Mouse (Mus musculus): ENCODE measurements around the gene Fsip1.
"Not testable (repeated sequence)": the region's sequence is repeated elsewhere in the genome, so short reads cannot be mapped to it uniquely, and the experiment has no call there.

Fsip1 gene

GRCm38 (mm10) chr2:118168225-118168624, 88.5 kb downstream of the Fsip1 start:
- no peak for DNase-seq

DNA sequence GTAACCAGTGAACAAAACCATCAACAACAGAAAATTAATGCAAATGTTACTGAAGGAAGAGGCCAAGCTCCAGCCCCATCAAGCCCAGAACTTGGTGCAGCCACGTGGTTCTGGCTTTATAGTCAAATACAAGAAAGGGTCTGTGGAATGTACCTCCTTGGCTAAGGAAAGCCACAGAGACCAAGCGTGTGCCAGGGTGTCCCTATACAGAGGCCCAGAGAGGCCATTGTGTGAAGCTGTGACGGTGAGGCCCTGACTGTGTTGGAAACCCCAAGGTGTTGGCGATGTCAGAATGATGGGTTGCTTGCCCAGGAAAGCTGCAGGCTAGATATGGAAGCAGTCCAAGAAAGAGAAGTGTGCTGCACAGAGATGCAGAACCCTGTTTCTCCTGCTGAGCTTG, 89.0 kb downstream of the Fsip1 start:
- no peak for DNase-seq

DNA sequence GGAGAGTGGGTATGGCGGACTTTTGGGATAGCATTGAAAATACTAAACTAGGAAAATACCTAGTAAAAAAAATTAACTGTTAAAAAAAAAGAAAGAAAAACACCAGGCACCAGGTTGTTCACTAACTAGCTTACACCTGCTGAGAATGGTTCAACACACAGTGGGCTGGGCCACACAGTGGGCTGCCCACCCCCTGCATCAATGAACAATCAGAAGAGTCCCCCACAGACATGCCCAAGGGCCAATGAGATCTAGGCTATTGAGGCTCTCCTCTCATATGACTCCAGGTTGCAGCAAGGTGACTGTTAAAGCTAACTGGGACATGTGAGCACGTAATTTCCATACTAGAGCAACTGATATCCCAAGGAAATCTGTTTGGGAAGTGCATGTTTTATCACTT, 91.1 kb downstream of the Fsip1 start:
- DNase-seq: no peak

- no peak for DNase-seq
Observed at GRCm38 (mm10) chr2:118164137-118164536, 92.6 kb downstream of the Fsip1 start.

- no peak for DNase-seq
Observed at GRCm38 (mm10) chr2:118162486-118162885, 94.3 kb downstream of the Fsip1 start.

DNA sequence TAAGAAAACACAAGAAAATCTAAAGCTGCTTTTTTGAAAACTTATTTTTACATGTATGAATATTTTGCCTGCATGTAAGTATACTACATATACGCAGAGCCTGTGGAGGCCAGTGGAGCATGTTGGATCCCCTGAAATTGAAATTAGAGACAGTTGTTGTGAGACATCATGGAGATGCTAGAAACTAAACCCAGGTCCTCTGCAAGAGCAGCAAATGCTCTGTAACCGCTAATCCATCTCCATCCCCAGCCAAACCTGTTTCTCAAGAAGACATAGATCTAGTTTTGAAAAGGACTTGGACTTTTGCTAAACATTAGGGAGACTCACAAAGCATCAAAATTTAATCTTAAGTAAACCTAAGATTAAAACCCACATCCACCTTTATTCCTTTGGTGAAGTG, 95.8 kb downstream of the Fsip1 start:
- no peak for DNase-seq

DNA sequence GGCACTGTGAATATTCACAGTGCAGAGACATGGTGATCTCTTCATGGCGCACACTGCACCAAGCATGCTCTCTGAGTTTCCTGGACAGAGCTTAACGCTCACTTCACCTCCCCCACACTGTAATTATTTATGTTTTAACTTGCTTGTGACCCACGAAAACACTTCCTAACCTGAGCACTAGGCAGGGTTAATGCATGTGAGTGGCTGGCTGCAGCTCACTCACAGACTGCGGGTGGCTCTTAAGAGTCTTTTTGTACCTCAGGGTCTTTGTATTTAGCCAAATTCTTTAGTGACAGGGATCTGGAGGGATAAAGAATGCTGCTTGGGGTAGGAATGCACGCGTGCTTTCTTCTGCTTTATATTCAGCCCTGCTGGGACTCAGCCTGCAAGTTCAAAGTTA, 96.2 kb downstream of the Fsip1 start:
- no peak for DNase-seq

GRCm38 (mm10) chr2:118159126-118159525, 97.6 kb downstream of the Fsip1 start:
- no peak for DNase-seq

DNA sequence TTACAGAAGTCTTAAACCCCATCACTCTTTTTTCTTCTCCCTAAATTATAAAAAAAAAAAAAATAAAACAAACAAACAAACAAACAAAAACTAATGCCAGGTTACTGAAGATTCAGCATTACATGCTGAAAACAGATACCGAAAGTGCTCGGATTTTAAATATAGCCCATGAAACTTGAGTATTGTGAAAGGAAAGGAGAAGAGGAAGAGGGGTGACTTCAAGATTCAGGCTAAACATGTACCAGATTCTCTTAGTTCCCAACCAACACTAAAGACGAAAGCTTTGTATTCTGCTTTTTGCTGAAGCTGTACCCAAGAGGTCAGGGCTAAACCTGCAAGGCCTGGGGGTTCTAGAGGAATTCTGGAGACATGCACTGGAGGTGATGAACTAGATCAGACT, 98.7 kb downstream of the Fsip1 start:
- no peak for DNase-seq

- DNase-seq: peak; percentile 64
Observed at GRCm38 (mm10) chr2:118149855-118150563, 106.8 kb downstream of the Fsip1 start.

DNA sequence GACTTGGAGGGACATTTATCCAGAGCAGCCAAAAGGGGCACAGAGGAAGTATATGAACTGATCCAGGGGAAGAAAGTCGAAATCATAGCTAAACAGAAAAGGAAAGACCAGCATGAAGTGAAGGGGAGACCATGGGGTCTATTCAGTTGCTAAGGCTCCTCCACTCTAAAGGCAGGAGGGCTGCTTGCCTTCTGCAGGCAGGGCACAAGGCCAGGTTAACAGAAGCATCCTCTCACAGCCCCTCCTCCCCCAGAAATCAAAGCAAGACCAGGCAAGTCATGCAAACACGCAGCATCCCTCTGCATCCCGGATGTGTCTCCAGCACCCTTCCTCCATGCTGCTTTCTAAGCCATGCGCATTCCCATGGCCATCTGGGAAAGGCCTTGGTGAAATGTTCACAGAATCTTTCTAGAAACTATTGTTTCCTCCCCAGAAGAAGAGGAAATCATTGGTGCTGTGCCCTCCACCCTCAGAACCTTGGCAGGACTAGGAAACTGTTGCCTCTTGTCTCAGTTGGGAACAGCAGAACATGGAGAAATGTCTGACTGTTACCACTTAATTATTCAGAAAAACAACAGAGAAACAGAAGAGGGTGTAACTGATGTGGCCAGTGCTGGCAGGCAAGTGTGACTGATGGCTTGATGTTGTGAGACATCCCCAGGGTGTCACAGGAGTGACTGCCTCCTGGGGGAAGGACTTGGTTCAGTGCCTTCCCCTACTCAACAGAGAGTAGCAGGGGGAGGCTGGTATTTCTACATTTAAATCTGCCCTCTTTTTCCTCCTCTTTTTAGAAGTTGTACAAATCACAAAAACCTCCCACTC, 108.2 kb downstream of the Fsip1 start:
- DNase-seq: no peak

DNA sequence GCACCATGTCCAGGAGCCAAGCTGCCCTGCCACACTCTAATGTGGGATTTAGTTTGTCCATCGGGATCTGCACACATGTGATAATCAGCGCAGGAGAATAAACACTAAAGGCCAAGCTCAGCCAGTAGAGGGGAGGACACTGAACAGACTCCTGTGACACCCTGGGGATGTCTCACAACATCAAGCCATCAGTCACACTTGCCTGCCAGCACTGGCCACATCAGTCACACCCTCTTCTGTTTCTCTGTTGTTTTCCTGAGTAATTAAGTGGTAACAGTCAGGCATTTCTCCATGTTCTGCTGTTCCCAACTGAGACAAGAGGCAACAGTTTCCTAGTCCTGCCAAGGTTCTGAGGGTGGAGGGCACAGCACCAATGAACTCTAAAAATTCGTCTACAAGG, 109.0 kb downstream of the Fsip1 start:
- DNase-seq: not testable (repeated sequence)

DNA sequence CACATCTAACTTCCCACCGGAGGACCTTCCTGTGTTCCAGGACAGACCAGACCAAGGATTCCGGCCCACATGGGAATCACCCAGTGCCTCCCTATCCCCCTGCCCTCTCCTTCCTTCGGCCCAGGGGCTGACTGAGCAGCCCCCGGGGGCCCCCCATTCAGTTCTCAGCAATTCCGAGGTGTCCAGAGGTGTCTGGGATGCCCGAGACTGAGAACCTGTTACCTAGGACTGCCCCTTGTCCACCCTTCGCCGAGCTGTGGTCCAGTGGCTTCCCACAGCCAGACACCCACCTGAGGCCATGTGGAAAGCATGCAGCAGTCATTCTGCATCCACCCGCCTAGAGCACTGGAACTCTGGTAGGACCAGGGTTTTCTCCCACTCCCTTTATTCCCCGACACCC, 115.1 kb downstream of the Fsip1 start:
- DNase-seq: no peak

GRCm38 (mm10) chr2:118139261-118139660, 117.5 kb downstream of the Fsip1 start:
- DNase-seq: no peak

- no peak for DNase-seq
Observed at GRCm38 (mm10) chr2:118137776-118138175, 119.0 kb downstream of the Fsip1 start.

GRCm38 (mm10) chr2:118137071-118137470, 119.7 kb downstream of the Fsip1 start:
- no peak for DNase-seq

- DNase-seq: no peak
Observed at GRCm38 (mm10) chr2:118128313-118128712, 128.5 kb downstream of the Fsip1 start.

GRCm38 (mm10) chr2:118127516-118128288, 129.1 kb downstream of the Fsip1 start:
- no peak for DNase-seq

DNA sequence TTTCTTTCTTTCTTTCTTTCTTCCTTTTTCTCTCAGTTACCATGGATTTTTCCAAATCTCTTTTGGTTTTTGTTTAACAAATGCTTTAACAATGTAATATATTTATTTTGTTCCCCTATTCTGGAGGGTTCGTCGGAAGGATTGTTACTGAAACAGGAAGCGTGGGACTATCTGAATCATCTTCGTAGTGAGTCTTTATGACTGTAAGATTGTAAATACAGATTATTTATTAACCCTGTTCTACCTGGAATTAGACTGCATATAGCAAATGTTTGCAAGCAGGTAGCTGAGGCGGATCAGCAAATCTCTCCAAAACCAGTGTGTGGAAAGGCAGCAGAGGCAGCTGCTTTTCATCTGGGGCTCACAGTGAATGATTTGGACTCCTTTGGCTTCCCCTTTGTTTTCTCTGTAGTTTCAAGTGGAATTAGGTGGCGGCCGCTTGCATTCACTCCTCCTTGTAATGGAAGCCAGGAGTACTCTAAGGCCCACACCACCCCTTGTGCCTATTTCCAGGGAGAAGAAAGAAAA, 130.8 kb downstream of the Fsip1 start:
- DNase-seq: no peak

DNA sequence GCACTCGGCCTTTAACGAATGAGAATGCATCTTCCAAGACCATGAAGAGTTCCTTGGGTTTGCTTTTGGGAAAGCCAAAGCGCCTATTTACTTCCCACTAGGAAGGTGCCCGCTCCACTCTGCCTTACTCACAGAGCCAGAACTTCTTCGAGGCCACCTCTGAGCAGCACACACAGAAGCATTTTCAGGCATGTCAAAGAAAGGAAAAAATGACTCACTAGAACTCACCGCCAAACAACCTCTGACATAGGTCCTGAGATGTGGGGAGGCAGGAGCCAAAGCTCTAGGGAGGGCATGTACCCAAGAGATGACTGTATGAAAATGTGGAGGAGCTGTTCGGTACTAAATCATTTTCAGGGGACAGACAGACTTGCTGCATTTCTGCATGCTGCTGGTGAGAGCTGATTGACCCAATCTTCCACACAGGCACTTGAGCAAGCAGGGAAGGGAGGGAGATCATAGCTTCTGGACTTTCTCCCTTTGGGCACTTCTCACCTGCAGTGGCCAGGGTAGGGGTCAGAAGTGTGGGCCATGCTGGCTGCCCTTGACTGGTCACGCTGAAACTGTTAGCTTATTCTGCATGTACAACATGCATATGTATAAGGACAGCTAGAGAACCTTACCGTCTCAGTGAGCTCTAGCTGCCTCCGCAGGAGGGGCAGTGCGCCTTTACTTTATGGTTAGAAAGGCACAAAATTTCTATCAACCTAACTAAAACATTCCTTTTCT, 131.4 kb downstream of the Fsip1 start:
- no peak for DNase-seq

GRCm38 (mm10) chr2:118124437-118124836, 132.3 kb downstream of the Fsip1 start:
- DNase-seq: no peak

DNA sequence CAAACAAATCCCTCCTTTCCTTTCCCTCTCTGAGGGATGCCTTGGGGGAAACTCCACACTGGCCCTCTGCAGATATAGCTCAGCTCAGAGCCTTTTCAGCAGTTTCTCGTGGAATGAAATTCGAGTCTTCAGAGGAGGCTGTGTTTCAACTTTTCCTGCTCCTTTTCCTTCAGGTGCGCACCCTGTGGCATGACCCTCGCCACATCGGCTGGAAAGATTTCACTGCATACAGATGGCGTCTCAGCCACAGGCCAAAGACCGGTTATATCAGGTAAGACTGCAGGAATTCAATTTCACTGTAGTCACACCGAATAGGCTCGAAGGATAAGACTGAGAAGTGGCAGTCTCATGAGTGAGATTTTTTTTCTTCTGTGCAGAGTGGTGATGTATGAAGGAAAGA, 133.0 kb downstream of the Fsip1 start:
- DNase-seq: no peak

- DNase-seq: no peak
Observed at GRCm38 (mm10) chr2:118122291-118122690, 134.5 kb downstream of the Fsip1 start.

All from cerebellum, adult 11 months (tissue).